Mouse (Mus musculus) natural killer cell, adult 2 months (primary cell): Measurements from ENCODE around the gene Strbp.

Experiments used
- DNase-seq, 2 experiments: peaks; one replicate each; pipeline ENCODE4 v3.0.0; 2022; ENCODE audit warnings: low spot score in 2 of 2

Strbp gene

GRCm38 (mm10) chr2:37703230-37703954 is at the start of gene Strbp:
Strbp (minus strand) TSS chr2:37703859.
- peak; percentile 83 to 95 for DNase-seq

- no peak for DNase-seq
These were observed 47.5 kb upstream of the Strbp start for GRCm38 (mm10) chr2:37751114-37751513.

GRCm38 (mm10) chr2:37749323-37749722 is 45.7 kb upstream of the Strbp start:
- no peak for DNase-seq

GRCm38 (mm10) chr2:37748442-37749066 is 44.9 kb upstream of the Strbp start:
- DNase-seq = no peak

GRCm38 (mm10) chr2:37747909-37748308 is 44.2 kb upstream of the Strbp start:
- no peak for DNase-seq

- no peak for DNase-seq
These were observed 42.8 kb upstream of the Strbp start for GRCm38 (mm10) chr2:37746293-37747049.

- no peak for DNase-seq
These were observed 41.2 kb upstream of the Strbp start for GRCm38 (mm10) chr2:37744773-37745395.

- DNase-seq = no peak
These were observed 38.3 kb upstream of the Strbp start for GRCm38 (mm10) chr2:37741806-37742554.

- DNase-seq = no peak
These were observed 32.1 kb upstream of the Strbp start for GRCm38 (mm10) chr2:37735807-37736188.

GRCm38 (mm10) chr2:37734979-37735806 is 31.5 kb upstream of the Strbp start:
- peak in 1 of 2 experiments; percentile 34 for DNase-seq

- peak in 1 of 2 experiments; percentile 42 for DNase-seq
These were observed 27.7 kb upstream of the Strbp start for GRCm38 (mm10) chr2:37731241-37731801.

- DNase-seq = no peak
These were observed 20.6 kb upstream of the Strbp start for GRCm38 (mm10) chr2:37724231-37724630.

- DNase-seq = no peak
These were observed 19.9 kb upstream of the Strbp start for GRCm38 (mm10) chr2:37723501-37724090.

GRCm38 (mm10) chr2:37722674-37723465 is 19.2 kb upstream of the Strbp start:
- no peak for DNase-seq

- DNase-seq = peak in 1 of 2 experiments; percentile 10
These were observed 12.6 kb upstream of the Strbp start for GRCm38 (mm10) chr2:37716266-37716665.

GRCm38 (mm10) chr2:37715364-37715763 is 11.7 kb upstream of the Strbp start:
- DNase-seq = no peak

- DNase-seq = no peak
These were observed 9.4 kb upstream of the Strbp start for GRCm38 (mm10) chr2:37713100-37713499.

GRCm38 (mm10) chr2:37708835-37709234 is 5.2 kb upstream of the Strbp start:
- no peak for DNase-seq
